Mouse (Mus musculus) erythroblast, adult 5-6 weeks (primary cell): ENCODE measurements around the gene Gm3047. TPM values are rescaled to one million over a fixed set of nuclear protein-coding genes. Genes with fewer than 3 reads are reported as not detected.
"Not testable (repeated sequence)": the region's sequence is repeated elsewhere in the genome, so short reads cannot be mapped to it uniquely, and the experiment has no call there.

Experiments used
- ATAC-seq: replicated peaks from 2 replicates; pipeline ENCODE4 v1.8.0; 2016; ENCODE audit warnings: moderate number of reproducible peaks, mild to moderate bottlenecking, moderate TSS enrichment, inconsistent platforms; ENCODE audit not compliant: poor library complexity, low FRiP score, severe bottlenecking
- total RNA-seq, 2 experiments: library from RNA; stranded (forward) in 1 of 2; stranded (reverse) in 1 of 2; fragments of 150-400 nt in 1 of 2; fragments of 200-764, 138-1000 nt in 1 of 2; gene quantifications; 2 replicates each; pipeline versions ENCODE4 v1.2.3 to v1.2.4; 2015 to 2017; ENCODE audit warnings: low replicate concordance in 2 of 2

The Gm3047 gene
- not detected in 2 replicates for total RNA-seq (2015; ENCODE audit: low replicate concordance)
- total RNA-seq (2017; ENCODE audit: low replicate concordance), result not detected in 2 replicates

DNA sequence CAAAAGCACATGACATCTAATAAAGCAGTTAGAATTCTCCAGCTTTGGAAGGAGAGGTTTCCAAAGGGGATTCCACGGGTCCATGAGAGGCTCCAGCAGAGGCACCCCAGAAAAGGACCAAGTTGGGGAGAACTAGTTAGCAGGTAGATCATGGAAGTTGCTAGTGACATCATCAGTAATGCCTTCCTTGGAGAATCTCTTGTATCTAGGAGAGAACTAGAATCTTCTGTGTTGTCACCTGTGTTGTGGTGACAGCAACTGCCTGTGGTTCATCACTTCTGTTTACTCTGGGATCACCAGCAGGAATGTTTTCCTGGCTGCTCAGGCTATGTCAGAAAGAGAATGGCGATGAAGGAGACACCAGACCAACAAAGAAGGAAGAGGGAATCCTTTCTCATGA, at the start of gene Gm3047:
Gm3047 (plus strand) TSS at position 301 of the 400 bp plus-strand sequence.
- ATAC-seq, result not testable (repeated sequence)

Other genes starting within 250 kb of the Gm3047 start
- not detected in 2 replicates for gene Gm3149, start 238.1 kb upstream of the Gm3047 start, total RNA-seq (2015; ENCODE audit: low replicate concordance)
- not detected in 2 replicates for gene Gm3149, start 238.1 kb upstream of the Gm3047 start, total RNA-seq (2017; ENCODE audit: low replicate concordance)
- gene 2610042L04Rik, start 220.6 kb upstream of the Gm3047 start, total RNA-seq (2015; ENCODE audit: low replicate concordance), result not detected in 2 replicates
- gene 2610042L04Rik, start 220.6 kb upstream of the Gm3047 start, total RNA-seq (2017; ENCODE audit: low replicate concordance), result not detected in 2 replicates
- gene Gm3159, start 157.9 kb upstream of the Gm3047 start, total RNA-seq (2015; ENCODE audit: low replicate concordance), result not detected in 2 replicates
- not detected in 2 replicates for gene Gm3159, start 157.9 kb upstream of the Gm3047 start, total RNA-seq (2017; ENCODE audit: low replicate concordance)
- not detected in 2 replicates for gene Gm3164, start 140.0 kb upstream of the Gm3047 start, total RNA-seq (2015; ENCODE audit: low replicate concordance)
- not detected in 2 replicates for gene Gm3164, start 140.0 kb upstream of the Gm3047 start, total RNA-seq (2017; ENCODE audit: low replicate concordance)
- gene Gm3173, start 124.4 kb upstream of the Gm3047 start, total RNA-seq (2015; ENCODE audit: low replicate concordance), result not detected in 2 replicates
- gene Gm3173, start 124.4 kb upstream of the Gm3047 start, total RNA-seq (2017; ENCODE audit: low replicate concordance), result not detected in 2 replicates
- gene Gm3182, start 73.7 kb upstream of the Gm3047 start, total RNA-seq (2015; ENCODE audit: low replicate concordance), result not detected in 2 replicates
- gene Gm3182, start 73.7 kb upstream of the Gm3047 start, total RNA-seq (2017; ENCODE audit: low replicate concordance), result not detected in 2 replicates
- gene Gm8159, start 76.9 kb downstream of the Gm3047 start, total RNA-seq (2015; ENCODE audit: low replicate concordance), result not detected in 2 replicates
- gene Gm8159, start 76.9 kb downstream of the Gm3047 start, total RNA-seq (2017; ENCODE audit: low replicate concordance), result 2.1 TPM in 1 of 2 replicates, not detected in the other
- not detected in 2 replicates for gene Gm3239, start 108.8 kb downstream of the Gm3047 start, total RNA-seq (2015; ENCODE audit: low replicate concordance)
- not detected in 2 replicates for gene Gm3239, start 108.8 kb downstream of the Gm3047 start, total RNA-seq (2017; ENCODE audit: low replicate concordance)
- gene Gm7876, start 153.8 kb downstream of the Gm3047 start, total RNA-seq (2015; ENCODE audit: low replicate concordance), result not detected in 2 replicates
- gene Gm7876, start 153.8 kb downstream of the Gm3047 start, total RNA-seq (2017; ENCODE audit: low replicate concordance), result not detected in 2 replicates
- gene Gm3252, start 171.4 kb downstream of the Gm3047 start, total RNA-seq (2015; ENCODE audit: low replicate concordance), result not detected in 2 replicates
- not detected in 2 replicates for gene Gm3252, start 171.4 kb downstream of the Gm3047 start, total RNA-seq (2017; ENCODE audit: low replicate concordance)
- not detected in 2 replicates for gene Gm9602, start 220.9 kb downstream of the Gm3047 start, total RNA-seq (2015; ENCODE audit: low replicate concordance)
- gene Gm9602, start 220.9 kb downstream of the Gm3047 start, total RNA-seq (2017; ENCODE audit: low replicate concordance), result not detected in 2 replicates